Mouse (Mus musculus) retina, postnatal 7 days (tissue): ENCODE measurements around the gene Fam189b.

Experiments used
- DNase-seq: peaks from one replicate; pipeline ENCODE4 v3.0.0-alpha.2; 2012; ENCODE audit warnings: low read depth, low spot score

Gene Fam189b

GRCm38 (mm10) chr3:89165268-89165870 is 17.6 kb upstream of the Fam189b start:
- no peak for DNase-seq

- DNase-seq: no peak
Observed at GRCm38 (mm10) chr3:89166945-89167344, 16.0 kb upstream of the Fam189b start.

GRCm38 (mm10) chr3:89174844-89175243 is 8.1 kb upstream of the Fam189b start:
- no peak for DNase-seq

GRCm38 (mm10) chr3:89175544-89175943 is 7.4 kb upstream of the Fam189b start:
- DNase-seq: no peak

GRCm38 (mm10) chr3:89176421-89176820 is 6.5 kb upstream of the Fam189b start:
- no peak for DNase-seq

GRCm38 (mm10) chr3:89177242-89178106 is 5.5 kb upstream of the Fam189b start, which contains the start of gene Scamp3:
TSS of gene Scamp3 (plus strand) at chr3:89177473.
- peak; percentile 95 for DNase-seq

GRCm38 (mm10) chr3:89178107-89178385 is 4.9 kb upstream of the Fam189b start:
- DNase-seq: no peak

GRCm38 (mm10) chr3:89179056-89179455 is 3.9 kb upstream of the Fam189b start:
- DNase-seq: no peak

GRCm38 (mm10) chr3:89181749-89182500 is 1.0 kb upstream of the Fam189b start:
- no peak for DNase-seq

GRCm38 (mm10) chr3:89182531-89183057 is 349 bp upstream of the Fam189b start:
- no peak for DNase-seq

- DNase-seq: no peak
Observed at GRCm38 (mm10) chr3:89183959-89184315, 994 bp downstream of the Fam189b start.

- no peak for DNase-seq
Observed at GRCm38 (mm10) chr3:89187197-89187596, 4.3 kb downstream of the Fam189b start.

GRCm38 (mm10) chr3:89187690-89188477 is 4.9 kb downstream of the Fam189b start:
- DNase-seq: no peak

GRCm38 (mm10) chr3:89188478-89188875 is 5.5 kb downstream of the Fam189b start:
- DNase-seq: no peak

- DNase-seq: no peak
Observed at GRCm38 (mm10) chr3:89190436-89190835, 7.5 kb downstream of the Fam189b start.

- DNase-seq: no peak
Observed at GRCm38 (mm10) chr3:89193351-89193750, 10.4 kb downstream of the Fam189b start.

- no peak for DNase-seq
Observed at GRCm38 (mm10) chr3:89193853-89194252, 10.9 kb downstream of the Fam189b start.

GRCm38 (mm10) chr3:89195979-89196877 is 13.3 kb downstream of the Fam189b start:
- DNase-seq: peak; percentile 80

GRCm38 (mm10) chr3:89199839-89200238 is 16.9 kb downstream of the Fam189b start:
- no peak for DNase-seq
